Mouse (Mus musculus) hindbrain, postnatal 0 days (tissue): Measurements from ENCODE around the gene 1700023F06Rik. TPM values are rescaled to one million over a fixed set of nuclear protein-coding genes. Genes with fewer than 3 reads are reported as not detected.
A peak's percentile ranks its signal among the peaks of the same experiment; 100 is the strongest.

Experiments used
- ATAC-seq: fragments of 200-750 bp; cut with Nextera tagmentation; 2 replicates; pipeline ENCODE4 v1.8.0; 2017; ENCODE audit warnings: mild to moderate bottlenecking, moderate TSS enrichment, moderate library complexity
- DNase-seq: peaks from one replicate; pipeline ENCODE4 v3.0.0-alpha.2; 2015; ENCODE audit warnings: low spot score
- H3K27ac ChIP-seq: fragments of 300-500 bp; sonication (generic); 2 replicates; pipeline ENCODE4 v1.5.1; 2014; ENCODE audit warnings: mild to moderate bottlenecking
- H3K27me3 ChIP-seq: fragments of 300-500 bp; sonication (generic); 2 replicates; pipeline ENCODE4 v1.6.1; 2014; ENCODE audit warnings: low read length, mixed read lengths; ENCODE audit not compliant: insufficient read depth
- H3K36me3 ChIP-seq: fragments of 300-500 bp; sonication (generic); 2 replicates; pipeline ENCODE4 v1.6.1; 2014; ENCODE audit warnings: low read length, mixed read lengths; ENCODE audit not compliant: insufficient read depth
- H3K4me1 ChIP-seq: fragments of 300-500 bp; sonication (generic); 2 replicates; pipeline ENCODE4 v1.6.1; 2014; ENCODE audit warnings: antibody characterized with exemption, low read length, mixed read lengths; ENCODE audit not compliant: insufficient read depth
- H3K4me2 ChIP-seq: fragments of 300-500 bp; sonication (generic); 2 replicates; pipeline ENCODE4 v1.6.1; 2014; ENCODE audit warnings: low read depth, mild to moderate bottlenecking, low read length, moderate library complexity, mixed read lengths
- H3K4me3 ChIP-seq: fragments of 300-500 bp; sonication (generic); 2 replicates; pipeline ENCODE4 v1.5.1; 2014; ENCODE audit warnings: low read length
- H3K9ac ChIP-seq: fragments of 300-500 bp; sonication (generic); replicated peaks from 2 replicates; pipeline ENCODE4 v1.6.1; 2014; ENCODE audit warnings: mild to moderate bottlenecking, low read length, moderate library complexity, mixed read lengths
- H3K9me3 ChIP-seq: fragments of 300-500 bp; sonication (generic); 2 replicates; pipeline ENCODE4 v1.6.1; 2016; ENCODE audit warnings: low read length, mixed read lengths
- CTCF ChIP-seq: IDR thresholded peaks from 2 replicates; pipeline ENCODE4 v1.5.1; 2016; ENCODE audit warnings: antibody characterized with exemption, control low read depth, low read depth
- WGBS: fragments of 180-500 bp; shearing (Covaris S2); extraction: QIAGEN DNeasy Blood & Tissue Kit; methylation state at CpG from one replicate; pipeline ENCODE4 v1.1.7; 2014; 5-methylcytosine and 5-hydroxymethylcytosine counted together
- polyA plus RNA-seq: library from polyadenylated mRNA; unstranded; fragments of >200 nt; fragmentation: Nextera tagmentation; extraction: Ambion mirVana; gene quantifications from 2 replicates; pipeline ENCODE4 v1.2.1, GENCODE M21; 2015
- total RNA-seq: library from RNA; depleted of rRNA; stranded (reverse); fragments of >200 nt; gene quantifications from 2 replicates; pipeline ENCODE4 v1.2.3, GENCODE M21; 2014

The 1700023F06Rik gene
- total and polyA plus RNA-seq, 2 experiments from 2014 or later, result 4.7 TPM; not detected in 1

- no peaks in the 10 kb centered on the region for H3K36me3 ChIP-seq
- H3K27ac ChIP-seq, result peak overlapping the region; percentile 65
- H3K4me2 ChIP-seq, result peak overlapping the region; percentile 86
- peak overlapping the region; percentile 74 for H3K4me3 ChIP-seq
- TF ChIP-seq CTCF, result no peak
- WGBS, result 3% methylated on average over 23 of the region's 23 CpGs
- 0 out of 2 replicates have a peak, but pooled peaks have one; percentile 9 for ATAC-seq
- DNase-seq, result no peak
- H3K4me1 ChIP-seq, result peaks cover 6% of the 10 kb centered on the region
- peak overlapping the region; percentile 84 for H3K9ac ChIP-seq
- H3K27me3 ChIP-seq, result no peaks in the 10 kb centered on the region
- H3K9me3 ChIP-seq, result no peaks in the 10 kb centered on the region
These were observed 37.1 kb downstream of the 1700023F06Rik start for GRCm38 (mm10) chr11:103171286-103171620.

GRCm38 (mm10) chr11:103170494-103171285, 37.7 kb downstream of the 1700023F06Rik start, which contains the start of gene Fmnl1:
Gene Fmnl1 (plus strand): TSS chr11:103171107.
- no peak for TF ChIP-seq CTCF
- H3K9me3 ChIP-seq, result no peaks in the 10 kb centered on the region
- H3K9ac ChIP-seq, result peak within 1 kb of the TSS; percentile 84
- no peaks in the 10 kb centered on the region for H3K27me3 ChIP-seq
- peak; percentile 79 for ATAC-seq
- H3K4me2 ChIP-seq, result peak within 1 kb of the TSS; percentile 86
- peak within 1 kb of the TSS; percentile 74 for H3K4me3 ChIP-seq
- WGBS, result under 1% methylated on average over 56 of the region's 84 CpGs
- peak within 1 kb of the TSS; percentile 65 for H3K27ac ChIP-seq
- DNase-seq, result peak; percentile 80
- H3K36me3 ChIP-seq, result no peaks in the 10 kb centered on the region
- peaks cover 6% of the 10 kb centered on the region for H3K4me1 ChIP-seq

DNA sequence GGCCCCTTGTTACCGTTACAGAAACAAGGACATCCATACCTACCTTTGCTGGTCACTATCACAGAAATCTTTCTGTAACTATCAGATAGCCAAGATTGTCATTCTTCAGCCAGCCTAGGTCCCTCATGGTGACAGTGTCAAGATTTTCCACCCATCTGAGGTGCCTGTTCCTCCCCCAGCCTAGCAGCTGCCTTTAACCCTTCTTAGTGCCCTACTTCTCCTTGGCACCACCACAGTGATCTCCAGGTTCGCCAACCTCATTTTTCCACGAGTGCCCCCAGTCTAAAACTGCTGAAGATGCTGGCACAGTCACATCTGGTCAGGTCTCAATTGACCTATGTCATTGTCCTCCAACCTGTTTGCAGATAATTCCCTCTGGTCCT, 38.3 kb downstream of the 1700023F06Rik start:
- no peaks in the 10 kb centered on the region for H3K36me3 ChIP-seq
- peak overlapping the region; percentile 65; the same call in 1 of the 2 replicates for H3K27ac ChIP-seq
- 34% methylated on average over 3 of the region's 3 CpGs for WGBS
- peaks cover 6% of the 10 kb centered on the region for H3K4me1 ChIP-seq
- TF ChIP-seq CTCF, result no peak
- H3K9me3 ChIP-seq, result no peaks in the 10 kb centered on the region
- peak overlapping the region; percentile 74 for H3K4me3 ChIP-seq
- DNase-seq, result no peak
- ATAC-seq, result peak; percentile 8; the same call in 1 of the 2 replicates
- H3K27me3 ChIP-seq, result no peaks in the 10 kb centered on the region
- peak overlapping the region; percentile 84 for H3K9ac ChIP-seq
- H3K4me2 ChIP-seq, result peak overlapping the region; percentile 86

GRCm38 (mm10) chr11:103169664-103170063, 38.7 kb downstream of the 1700023F06Rik start:
- peak overlapping the region; percentile 74; the same call in 1 of the 2 replicates for H3K4me3 ChIP-seq
- H3K9me3 ChIP-seq, result no peaks in the 10 kb centered on the region
- H3K4me1 ChIP-seq, result peaks cover 6% of the 10 kb centered on the region
- no peak overlapping the region; the same call in 1 of the 2 replicates for H3K27ac ChIP-seq
- H3K27me3 ChIP-seq, result no peaks in the 10 kb centered on the region
- DNase-seq (no peak), ATAC-seq (no peak)
- no peak for TF ChIP-seq CTCF
- H3K36me3 ChIP-seq, result no peaks in the 10 kb centered on the region
- H3K4me2 ChIP-seq, result peak overlapping the region; percentile 86
- WGBS, result 82% methylated on average over 5 of the region's 5 CpGs
- no peak overlapping the region for H3K9ac ChIP-seq

GRCm38 (mm10) chr11:103168690-103169390, 39.5 kb downstream of the 1700023F06Rik start:
- ATAC-seq (no peak), DNase-seq (peak; percentile 84)
- H3K4me2 ChIP-seq, result no peak overlapping the region; the same call in 1 of the 2 replicates
- H3K36me3 ChIP-seq, result no peaks in the 10 kb centered on the region
- H3K9ac ChIP-seq, result no peak overlapping the region
- peak; percentile 98 for TF ChIP-seq CTCF
- no peak overlapping the region for H3K4me3 ChIP-seq
- no peaks in the 10 kb centered on the region for H3K9me3 ChIP-seq
- WGBS, result 24% methylated on average over 9 of the region's 9 CpGs
- H3K27ac ChIP-seq, result peak overlapping the region; percentile 54; the same call in 1 of the 2 replicates
- H3K4me1 ChIP-seq, result peaks cover 6% of the 10 kb centered on the region
- H3K27me3 ChIP-seq, result no peaks in the 10 kb centered on the region

DNA sequence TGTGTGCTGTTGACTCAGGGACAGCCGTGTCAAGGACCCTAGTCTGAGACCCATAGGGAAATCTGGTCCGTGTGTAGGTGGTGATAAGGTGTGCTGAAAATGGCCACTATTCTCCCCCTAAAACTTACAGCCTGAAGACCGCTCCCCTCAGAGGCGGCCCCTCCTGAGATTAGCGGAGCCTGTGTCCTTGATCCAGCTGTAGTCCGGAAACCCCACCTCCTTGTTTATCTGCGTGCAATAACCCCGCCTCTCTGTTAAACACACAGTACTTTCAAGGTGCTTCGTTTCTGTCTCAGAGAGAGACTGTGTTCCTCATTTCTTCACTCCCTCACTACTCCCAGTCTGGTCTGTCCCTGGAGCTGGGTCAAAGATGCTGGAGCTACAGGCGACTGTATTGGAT, 44.0 kb downstream of the 1700023F06Rik start:
- H3K9ac ChIP-seq, result no peak overlapping the region
- H3K27ac ChIP-seq, result no peak overlapping the region
- 37% methylated on average over 10 of the region's 10 CpGs for WGBS
- no peak overlapping the region for H3K4me2 ChIP-seq
- TF ChIP-seq CTCF, result no peak
- H3K4me1 ChIP-seq, result no peaks in the 10 kb centered on the region; the same call in 1 of the 2 replicates
- H3K36me3 ChIP-seq, result no peaks in the 10 kb centered on the region
- no peaks in the 10 kb centered on the region for H3K9me3 ChIP-seq
- no peaks in the 10 kb centered on the region for H3K27me3 ChIP-seq
- H3K4me3 ChIP-seq, result no peak overlapping the region
- ATAC-seq (no peak), DNase-seq (no peak)
